15 mouse cellular contexts compared by ENCODE assay signal in the genomic region with DNA sequence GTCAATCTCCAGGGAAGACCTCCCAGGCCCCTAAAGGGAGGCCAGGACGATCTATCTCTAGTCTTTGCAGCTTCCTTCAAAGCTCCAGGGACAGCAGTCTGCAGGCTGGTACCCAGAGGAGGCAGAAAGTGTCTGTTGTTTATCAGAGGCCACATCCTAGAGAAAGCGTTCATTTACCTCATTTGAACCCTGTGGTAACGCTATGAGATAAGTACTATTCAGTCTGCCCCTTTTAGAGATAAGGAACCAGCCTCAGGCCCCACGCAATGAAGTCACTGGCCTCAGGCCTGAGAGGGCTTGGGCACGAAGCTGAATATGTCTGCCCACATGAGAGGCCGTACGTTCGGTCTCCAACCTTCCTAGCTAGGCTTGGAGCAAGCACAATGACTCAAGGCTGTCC.
"Had no signal": no experiment of that assay in that cellular context is flagged by ENCODE, and none has a peak within 500 bp of the region (broad histone marks: within the 10 kb centered on the region; RNA-seq: fewer than 3 reads in every experiment).

No protein-coding gene starts in this region.

- ATAC-seq: intestine, postnatal 0 days; liver, embryonic 12.5 days had no signal

- DNase-seq: kidney, adult 8-10 months; kidney, postnatal 10 days; kidney, postnatal 36 days; left cerebral cortex, postnatal 4 days; lung, adult 2 months; lung, postnatal 14 days; lung, postnatal 4 days; midbrain, embryonic 14.5 days; right cerebral cortex, adult 18-20 months; right cerebral cortex, postnatal 14 days; right cerebral cortex, postnatal 4 days; thymus, adult 18-20 months; thymus, postnatal 4 days had no signal
